Mouse (Mus musculus) lung, adult 2 months (tissue): ENCODE data around the gene Gm10277. TPM values are rescaled to one million over a fixed set of nuclear protein-coding genes. Genes with fewer than 3 reads are reported as not detected.

Source experiments
- DNase-seq: peaks from one replicate; pipeline ENCODE4 v3.0.0; 2022
- H3K4me1 ChIP-seq: fragments of 200-500 bp; 2 replicates; pipeline ENCODE4 v1.6.1; 2011; ENCODE audit warnings: low read length; ENCODE audit not compliant: control insufficient read depth, insufficient read depth
- H3K4me3 ChIP-seq: fragments of 200-500 bp; replicated peaks from 2 replicates; pipeline ENCODE3; 2011; ENCODE audit warnings: low read depth, mild to moderate bottlenecking, control low read depth, low read length; ENCODE audit errors: extremely low read depth
- CTCF ChIP-seq: fragments of 200-500 bp; IDR thresholded peaks from 2 replicates; pipeline ENCODE4 v1.5.1; 2011; ENCODE audit warnings: mild to moderate bottlenecking, low read length, control low read depth; ENCODE audit not compliant: insufficient read depth
- POLR2A ChIP-seq: fragments of 200-500 bp; IDR thresholded peaks from 2 replicates; pipeline ENCODE4 v1.6.1; 2011; ENCODE audit warnings: low read depth, mild to moderate bottlenecking, control low read depth, low read length, borderline replicate concordance; ENCODE audit errors: extremely low read depth
- WGBS: fragments of 180-500 bp; shearing (Covaris S2); methylation state at CpG from one replicate; pipeline ENCODE4 v1.1.7; 2018; 5-methylcytosine and 5-hydroxymethylcytosine counted together
- polyA plus RNA-seq: library from polyadenylated mRNA; depleted of rRNA; stranded (reverse); fragments of >200 nt; gene quantifications from 2 replicates; pipeline ENCODE4 v1.2.3, GENCODE M21; 2012; rRNA removed

Gm10277 gene
- polyA plus RNA-seq, 1 experiment, result not detected

DNA sequence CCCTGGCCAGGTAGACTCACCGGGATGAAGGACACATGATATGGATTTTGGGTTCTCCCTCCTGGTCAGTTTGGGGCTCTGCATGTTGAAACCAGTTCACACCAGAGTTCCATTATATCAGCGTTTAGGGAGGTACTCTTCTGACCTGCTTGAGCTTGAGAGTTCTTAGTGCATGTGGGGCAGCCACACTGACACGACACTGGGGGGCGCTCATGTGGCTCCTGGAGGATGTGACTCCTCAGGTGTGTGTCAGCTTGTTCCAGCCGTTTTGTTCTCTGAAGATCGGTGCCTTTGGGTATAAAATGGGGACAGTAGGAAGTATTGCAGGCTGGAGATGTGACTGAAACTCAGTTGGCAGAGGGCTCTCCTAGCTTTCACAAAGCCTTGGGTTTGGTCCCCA, 43.6 kb downstream of the Gm10277 start:
- Histone ChIP-seq H3K4me1 (no peaks in the 10 kb centered on the region), H3K4me3 (no peak overlapping the region)
- peak; percentile 56 for DNase-seq
- 24% methylated on average over 6 of the region's 6 CpGs for WGBS
- TF ChIP-seq CTCF (peak; percentile 59), POLR2A (no peak)

DNA sequence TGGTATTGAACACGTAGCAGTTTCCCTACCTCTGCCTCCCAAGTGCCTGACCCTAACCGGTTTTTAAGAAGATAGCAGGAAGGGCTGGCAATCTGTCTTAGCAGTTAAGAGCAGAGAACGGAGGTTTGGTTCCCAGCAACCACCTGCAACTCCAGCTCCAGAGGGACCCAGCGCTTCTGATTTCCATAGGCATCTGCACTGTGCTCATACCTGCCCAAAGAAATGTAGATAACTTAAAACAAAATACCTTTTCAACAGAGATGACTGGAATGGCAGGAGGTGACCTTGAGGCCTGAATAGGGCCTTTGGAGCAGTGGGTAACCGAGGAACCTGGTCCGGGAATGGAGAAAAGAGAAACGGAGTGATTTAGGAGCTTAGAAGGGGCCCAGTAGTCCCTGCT, 49.0 kb downstream of the Gm10277 start:
- DNase-seq, result no peak
- 73% methylated on average over 7 of the region's 7 CpGs for whole genome bisulfite sequencing
- no peak overlapping the region for H3K4me3 ChIP-seq
- TF ChIP-seq POLR2A (no peak), CTCF (no peak)
- H3K4me1 ChIP-seq, result no peaks in the 10 kb centered on the region

DNA sequence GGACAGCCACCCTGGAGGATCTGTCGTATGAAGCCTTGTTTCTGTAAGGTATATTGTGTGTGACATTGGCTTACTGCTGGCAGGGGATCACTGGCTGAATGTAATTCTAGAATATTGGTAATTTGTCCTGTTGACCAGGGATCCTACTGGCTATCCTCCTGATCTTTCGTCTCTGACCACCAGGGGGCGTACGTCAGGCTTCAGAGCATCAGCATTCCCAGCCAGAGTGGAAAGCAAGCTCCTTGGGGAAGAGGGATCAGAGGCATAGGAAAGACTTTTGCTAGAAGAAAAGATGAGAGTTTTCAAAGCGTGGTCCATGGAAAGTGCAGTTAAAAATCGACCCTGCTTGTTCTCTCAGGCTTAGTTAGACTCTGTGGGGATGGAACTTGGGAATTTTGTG, 50.3 kb downstream of the Gm10277 start:
- no peak for TF ChIP-seq POLR2A
- peak; percentile 88 for TF ChIP-seq CTCF
- H3K4me3 ChIP-seq, result no peak overlapping the region
- no peaks in the 10 kb centered on the region for H3K4me1 ChIP-seq
- DNase-seq, result peak; percentile 79
- WGBS, result under 1% methylated on average over 6 of the region's 6 CpGs

Other genes starting within 250 kb of the Gm10277 start
- 5.2 and 9.2 TPM in 2 replicates for gene Taok1, start 179.9 kb downstream of the Gm10277 start, polyA plus RNA-seq
- gene Nufip2, start 101.6 kb downstream of the Gm10277 start, polyA plus RNA-seq, result 11.6 and 20.5 TPM in 2 replicates
- gene Cryba1, start 62.5 kb downstream of the Gm10277 start, polyA plus RNA-seq, result not detected in 2 replicates
- 63.7 and 92.1 TPM in 2 replicates for gene Myo18a, start 24.5 kb downstream of the Gm10277 start, polyA plus RNA-seq
- gene Pipox, start 106.3 kb upstream of the Gm10277 start, polyA plus RNA-seq, result 0.60 and 1.3 TPM in 2 replicates
- gene Sez6, start 143.1 kb upstream of the Gm10277 start, polyA plus RNA-seq, result 0.12 and 0.19 TPM in 2 replicates
- 50.4 and 55.3 TPM in 2 replicates for gene Phf12, start 195.0 kb upstream of the Gm10277 start, polyA plus RNA-seq
- gene Dhrs13, start 244.5 kb upstream of the Gm10277 start, polyA plus RNA-seq, result 7.9 and 8.7 TPM in 2 replicates